Mouse (Mus musculus): ENCODE measurements around the gene Yjefn3.

GRCm38 (mm10) chr8:69899876-69900275, 2.6 kb downstream of the Yjefn3 start:
- no peak for TF ChIP-seq CTCF (IDR thresholded peaks at IDR 0.05; ENCODE audit: borderline replicate concordance, insufficient read depth, low read length)
- no peak for TF ChIP-seq POLR2A (IDR thresholded peaks at IDR 0.05; ENCODE audit: low read depth, low read length)
